Mouse (Mus musculus) Muller cell, postnatal 12 days (primary cell): ENCODE results near the gene Hist1h4b.

Experiments
- DNase-seq: peaks from one replicate; pipeline ENCODE4 v3.0.0-alpha.2; 2015; ENCODE audit errors: inconsistent ontology term

Hist1h4b gene

DNA sequence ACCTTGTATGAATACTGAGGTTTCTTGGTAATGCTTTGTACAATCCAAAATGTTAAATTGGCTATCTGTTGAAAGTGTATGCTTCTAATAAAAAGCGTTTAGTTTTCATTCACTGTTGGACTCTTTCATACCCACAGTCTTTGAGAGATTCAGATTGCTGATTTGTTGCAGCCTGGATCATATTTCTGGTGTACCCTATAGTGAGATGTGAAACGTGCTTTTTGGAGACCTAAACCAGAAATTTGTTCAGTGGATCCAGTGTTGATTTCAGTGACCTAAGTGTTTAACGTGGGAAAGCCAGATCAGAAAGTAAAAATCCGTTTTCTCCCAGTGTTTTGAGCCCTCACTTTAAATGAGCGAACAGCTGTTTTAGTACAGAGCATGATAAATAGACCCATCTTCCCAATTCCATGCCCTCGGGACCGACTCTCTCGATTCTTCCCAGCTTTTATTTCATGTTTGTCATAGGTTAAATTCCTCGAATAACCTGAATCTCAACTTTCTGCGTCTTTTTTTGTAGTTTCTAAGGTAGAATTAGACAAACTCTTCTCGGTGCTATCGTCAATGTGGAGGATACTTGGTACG lies 16.5 kb upstream of the Hist1h4b start:
- no peak for DNase-seq

DNA sequence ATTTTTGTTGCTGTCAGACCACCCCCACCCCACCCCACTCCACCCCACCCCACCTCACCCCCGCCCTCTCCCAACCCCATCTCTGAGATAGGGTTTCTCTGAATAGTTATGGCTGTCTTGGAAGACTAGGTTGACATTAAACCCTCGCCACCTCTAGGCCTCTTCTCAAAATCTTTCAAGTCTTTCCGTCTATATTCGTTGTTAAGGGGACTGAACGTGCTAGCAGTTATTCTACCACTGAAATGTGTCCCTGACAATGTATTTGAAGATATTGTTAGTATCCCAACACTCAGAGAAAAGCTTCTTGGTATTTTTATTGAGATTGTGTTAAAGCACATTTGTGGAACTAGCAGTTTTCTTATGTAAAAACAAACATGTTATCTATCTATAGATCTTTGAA lies 15.9 kb upstream of the Hist1h4b start:
- DNase-seq, result no peak

DNA sequence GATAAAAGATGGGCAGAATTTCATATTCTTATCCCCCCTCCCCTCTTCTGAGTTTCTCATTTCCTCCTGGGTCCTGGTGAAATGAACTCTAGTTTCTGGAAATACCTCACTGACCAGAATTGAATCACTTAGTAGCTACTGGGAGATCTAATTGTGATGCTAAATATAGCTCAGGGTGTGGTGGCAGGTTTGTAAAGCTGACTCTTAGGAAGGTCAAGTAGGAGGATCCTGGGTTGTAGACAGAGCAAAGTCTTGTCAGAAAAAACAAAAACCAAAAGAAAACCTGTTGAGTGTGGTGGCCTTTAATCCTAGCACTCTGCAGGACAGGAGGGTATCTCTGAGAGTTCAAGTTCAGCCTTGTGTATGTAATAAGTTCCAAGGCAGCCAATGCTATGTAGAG lies 14.8 kb upstream of the Hist1h4b start:
- DNase-seq, result no peak

DNA sequence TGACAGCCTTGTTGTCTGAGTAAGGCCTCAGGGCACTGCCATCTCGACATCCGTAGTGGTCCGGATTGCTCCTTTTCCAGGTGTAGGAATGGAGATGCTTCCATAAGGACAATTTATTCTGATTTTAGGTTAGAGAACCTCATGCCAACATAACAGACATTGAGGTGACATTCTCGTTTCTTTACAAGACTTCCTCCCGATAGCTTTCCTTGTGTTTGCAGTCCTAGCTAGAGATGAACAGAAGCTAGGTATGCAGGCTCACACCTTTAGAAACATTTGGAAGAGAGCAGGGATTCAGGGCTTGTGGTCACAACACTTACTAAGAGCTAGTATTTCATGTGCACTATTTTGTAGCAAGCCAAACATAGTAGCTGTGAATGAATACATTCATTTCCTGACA lies 13.6 kb upstream of the Hist1h4b start:
- DNase-seq, result no peak

DNA sequence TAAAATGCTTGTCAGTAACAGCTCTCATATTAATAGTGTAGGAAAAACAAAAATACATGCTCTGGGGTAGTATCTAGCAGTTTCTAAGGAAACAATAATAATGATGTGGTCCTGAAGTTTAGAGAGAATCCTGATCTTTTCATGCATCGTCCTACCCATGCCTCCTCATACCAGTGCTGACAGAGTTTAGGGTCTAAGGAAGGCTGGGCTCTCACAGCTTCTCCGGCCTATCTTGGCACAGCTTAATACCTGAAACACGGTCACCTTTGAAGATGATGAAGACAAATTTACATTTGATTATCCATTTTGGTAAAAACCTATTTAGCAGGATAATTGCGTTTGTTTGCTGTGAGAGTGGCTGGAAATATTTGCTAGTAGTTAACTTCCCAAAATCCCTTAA lies 12.8 kb upstream of the Hist1h4b start:
- no peak for DNase-seq

DNA sequence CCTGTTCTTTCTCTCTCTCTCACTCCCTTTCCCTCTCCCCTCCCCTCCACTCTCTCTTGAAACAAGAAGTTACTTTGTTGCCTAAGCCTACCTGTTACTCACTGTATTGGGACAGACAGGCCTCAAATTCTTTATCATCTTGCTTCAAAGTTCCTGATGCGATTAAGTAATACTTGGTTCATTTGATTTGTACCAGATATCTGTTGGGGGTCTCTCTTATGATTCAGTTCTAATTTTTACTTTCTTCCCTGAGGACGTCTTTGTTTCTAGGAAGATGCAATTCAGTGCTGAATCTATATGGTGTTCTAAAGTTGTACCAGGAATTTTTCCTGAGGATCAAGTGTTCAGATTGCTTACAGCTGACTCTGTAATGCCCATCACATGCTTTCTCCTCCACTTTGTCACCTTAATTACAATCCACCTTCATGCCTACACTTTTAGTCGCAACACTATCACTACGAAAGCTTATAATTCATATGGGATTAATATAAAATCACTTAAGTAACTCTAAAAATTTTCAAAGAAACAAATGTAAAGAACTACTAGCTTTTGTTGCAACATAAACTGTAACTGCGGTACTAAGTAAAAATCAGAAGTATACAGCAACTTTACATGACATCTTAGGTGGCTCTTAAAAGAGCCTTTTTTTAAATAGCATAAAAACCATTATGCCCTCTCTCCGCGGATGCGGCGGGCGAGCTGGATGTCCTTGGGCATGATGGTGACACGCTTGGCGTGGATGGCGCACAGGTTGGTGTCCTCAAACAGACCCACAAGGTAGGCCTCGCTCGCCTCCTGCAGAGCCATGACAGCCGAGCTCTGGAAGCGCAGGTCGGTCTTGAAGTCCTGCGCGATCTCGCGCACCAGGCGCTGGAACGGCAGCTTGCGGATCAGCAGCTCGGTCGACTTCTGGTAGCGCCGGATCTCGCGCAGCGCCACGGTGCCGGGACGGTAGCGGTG lies 12.1 kb upstream of the Hist1h4b start:
- DNase-seq, result peak; percentile 17

DNA sequence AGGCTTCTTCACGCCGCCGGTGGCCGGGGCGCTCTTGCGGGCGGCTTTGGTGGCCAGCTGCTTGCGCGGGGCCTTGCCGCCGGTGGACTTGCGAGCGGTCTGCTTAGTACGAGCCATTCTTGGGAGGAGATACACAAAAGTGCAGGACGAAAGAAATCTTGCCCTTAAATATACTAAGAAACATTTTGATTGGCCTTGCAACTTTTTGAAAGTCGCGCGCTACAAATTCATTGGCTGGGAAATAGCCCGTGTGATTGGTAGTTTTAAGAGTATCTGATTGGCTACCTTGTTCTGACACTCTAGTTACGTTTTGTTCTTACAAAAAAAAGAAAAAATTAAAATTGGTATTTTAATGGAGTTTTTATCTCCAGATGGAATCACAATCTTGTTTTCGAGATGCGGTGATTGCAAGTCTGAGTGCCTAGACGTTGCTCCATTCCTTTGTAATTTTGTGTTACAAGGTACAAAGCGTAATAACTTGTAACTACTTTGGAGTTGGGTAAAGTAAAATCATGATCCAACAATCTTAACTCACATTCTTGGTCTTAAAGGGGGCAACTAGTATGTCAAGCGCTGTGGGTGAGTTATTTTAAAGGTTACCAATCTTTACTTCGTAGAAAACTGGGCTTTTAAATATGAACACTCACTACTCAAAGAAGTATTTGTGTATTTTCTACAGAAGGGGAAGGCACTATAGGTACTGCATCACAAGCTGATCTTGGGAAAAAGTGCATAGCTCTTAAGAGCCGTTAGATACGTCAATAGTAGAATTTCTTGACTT lies 11.2 kb upstream of the Hist1h4b start, which contains the start of gene Hist1h3c:
Hist1h3c (minus strand) TSS at position 222 of the 781 bp plus-strand sequence.
- DNase-seq, result peak; percentile 91

DNA sequence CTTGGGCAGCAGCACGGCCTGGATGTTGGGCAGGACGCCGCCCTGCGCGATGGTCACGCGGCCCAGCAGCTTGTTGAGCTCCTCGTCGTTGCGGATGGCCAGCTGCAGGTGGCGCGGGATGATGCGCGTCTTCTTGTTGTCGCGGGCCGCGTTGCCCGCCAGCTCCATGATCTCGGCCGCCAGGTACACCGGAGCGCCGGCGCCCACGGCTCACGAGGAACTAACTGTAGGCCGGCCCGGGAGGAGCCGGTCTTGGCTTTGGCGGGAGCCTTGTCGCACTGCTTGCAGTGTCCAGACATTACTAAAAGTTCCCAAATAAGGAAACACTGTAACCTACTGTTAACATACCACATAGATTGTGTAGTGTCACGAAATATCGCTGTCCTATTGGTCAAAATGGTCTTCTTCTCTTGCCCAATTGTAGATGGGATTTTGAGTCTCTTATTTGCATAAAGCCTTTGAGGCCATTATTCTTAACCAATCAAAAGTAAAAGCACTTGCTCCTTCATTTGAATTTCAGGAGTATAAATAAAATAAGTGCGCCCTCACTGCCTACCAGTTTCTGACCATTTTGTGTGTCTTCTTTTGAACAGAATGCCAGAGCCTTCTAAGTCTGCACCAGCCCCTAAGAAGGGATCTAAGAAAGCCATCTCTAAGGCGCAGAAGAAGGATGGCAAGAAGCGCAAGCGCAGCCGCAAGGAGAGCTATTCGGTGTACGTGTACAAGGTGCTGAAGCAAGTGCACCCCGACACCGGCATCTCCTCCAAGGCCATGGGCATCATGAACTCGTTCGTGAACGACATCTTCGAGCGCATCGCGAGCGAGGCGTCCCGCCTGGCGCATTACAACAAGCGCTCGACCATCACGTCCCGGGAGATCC lies 10.4 kb upstream of the Hist1h4b start, which contains the start of gene Hist1h2bb:
Hist1h2bb (plus strand) TSS at position 534 of the 880 bp plus-strand sequence.
- DNase-seq, result peak; percentile 94

DNA sequence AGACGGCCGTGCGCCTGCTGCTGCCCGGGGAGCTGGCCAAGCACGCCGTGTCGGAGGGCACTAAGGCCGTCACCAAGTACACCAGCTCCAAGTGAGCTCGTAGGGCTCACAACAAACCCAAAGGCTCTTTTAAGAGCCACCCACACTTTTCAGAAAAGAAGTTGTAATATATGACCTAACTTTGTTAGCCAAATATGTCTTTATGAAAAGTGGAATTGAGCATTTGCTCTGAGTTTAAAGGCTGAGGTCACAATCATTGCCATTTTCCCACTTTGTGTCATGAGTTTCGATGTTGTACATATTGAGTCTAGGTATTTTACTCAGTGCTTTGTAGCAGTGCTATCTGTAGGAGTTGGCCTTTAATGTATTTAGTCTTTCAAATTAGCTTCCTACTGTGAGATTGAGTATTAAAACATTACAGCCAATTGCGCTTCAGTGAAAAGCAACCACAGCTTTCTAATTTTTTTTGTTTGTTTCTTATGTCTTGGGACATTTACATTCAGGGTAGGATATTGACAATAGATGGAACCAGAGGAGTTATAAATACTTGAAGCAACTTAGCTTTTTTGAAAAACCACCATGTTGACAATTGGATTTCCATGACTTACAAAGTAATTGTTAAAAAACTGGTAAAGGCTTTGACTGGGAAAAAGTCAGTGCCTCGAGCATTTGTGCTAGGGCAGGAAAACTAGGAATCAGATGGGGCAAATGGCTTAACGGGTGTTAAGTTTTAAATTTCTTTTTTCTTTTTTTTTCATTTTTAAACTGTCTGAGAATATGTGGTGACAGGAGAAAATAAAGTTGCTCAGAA lies 9.5 kb upstream of the Hist1h4b start:
- DNase-seq, result peak; percentile 55

DNA sequence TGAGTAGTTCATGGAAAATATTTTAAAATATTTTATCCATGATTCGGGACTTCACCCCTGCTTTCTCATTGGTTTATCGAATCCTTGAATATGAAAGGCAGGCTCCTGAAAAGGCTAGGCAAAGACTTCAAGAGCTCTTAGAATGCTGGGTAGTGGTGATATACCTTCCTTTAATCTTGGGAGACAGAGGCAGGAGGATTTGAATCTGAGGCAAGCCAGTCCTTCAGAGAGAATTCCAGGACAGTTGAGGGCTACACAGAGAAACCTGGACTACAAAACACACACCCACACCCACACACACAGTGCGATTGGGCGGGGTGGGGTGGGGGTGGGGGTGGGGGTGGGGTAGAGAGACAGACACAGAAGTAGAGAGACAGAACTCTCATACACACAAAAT lies 8.9 kb upstream of the Hist1h4b start:
- no peak for DNase-seq

DNA sequence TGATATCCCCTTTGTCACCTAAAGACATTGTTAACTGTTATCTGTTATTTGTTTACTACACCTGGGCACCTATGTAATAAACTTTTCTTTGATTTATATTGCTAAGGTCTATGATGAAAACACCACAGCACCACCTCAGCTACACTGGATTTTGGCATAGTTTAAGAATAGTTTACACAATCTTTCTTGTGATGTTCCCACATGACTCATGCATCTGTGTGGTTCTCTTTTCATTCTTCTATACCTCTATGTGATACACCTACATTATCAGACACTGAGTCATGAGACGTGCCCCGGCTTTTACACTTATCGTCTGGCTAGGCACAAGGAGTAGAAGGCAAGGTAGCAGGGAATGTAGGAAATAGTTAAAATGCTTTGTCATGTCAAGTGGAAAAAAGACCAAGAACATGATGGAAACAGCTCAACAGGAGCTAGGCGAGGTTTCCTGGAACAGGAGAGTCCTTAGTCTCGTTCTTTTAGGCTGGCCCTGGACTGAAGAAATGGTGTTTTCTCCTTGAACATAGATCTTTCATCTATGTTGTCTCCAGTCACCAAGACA lies 7.2 kb upstream of the Hist1h4b start:
- DNase-seq, result peak; percentile 47

DNA sequence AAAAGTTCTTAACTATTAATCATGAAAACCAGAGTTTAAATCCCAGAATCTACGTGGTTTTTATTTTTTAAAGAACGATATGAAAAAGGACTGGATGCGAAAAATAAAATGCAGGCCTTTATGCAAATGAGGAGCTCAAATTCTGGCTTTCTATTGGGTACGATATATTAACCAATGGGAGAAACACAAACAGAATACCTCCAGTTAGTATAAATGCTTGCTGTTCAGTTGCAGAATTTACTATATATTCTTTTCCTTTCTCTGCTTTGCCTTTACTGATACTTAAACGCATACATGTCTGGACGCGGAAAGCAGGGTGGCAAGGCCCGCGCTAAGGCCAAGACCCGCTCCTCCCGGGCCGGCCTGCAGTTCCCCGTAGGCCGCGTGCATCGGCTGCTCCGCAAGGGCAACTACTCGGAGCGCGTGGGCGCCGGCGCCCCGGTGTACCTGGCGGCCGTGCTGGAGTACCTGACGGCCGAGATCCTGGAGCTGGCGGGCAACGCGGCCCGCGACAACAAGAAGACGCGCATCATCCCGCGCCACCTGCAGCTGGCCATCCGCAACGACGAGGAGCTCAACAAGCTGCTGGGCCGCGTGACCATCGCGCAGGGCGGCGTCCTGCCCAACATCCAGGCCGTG lies 5.9 kb upstream of the Hist1h4b start, which contains the start of gene Hist1h2ab:
Hist1h2ab (plus strand) TSS at position 288 of the 639 bp plus-strand sequence.
- DNase-seq, result peak; percentile 90

DNA sequence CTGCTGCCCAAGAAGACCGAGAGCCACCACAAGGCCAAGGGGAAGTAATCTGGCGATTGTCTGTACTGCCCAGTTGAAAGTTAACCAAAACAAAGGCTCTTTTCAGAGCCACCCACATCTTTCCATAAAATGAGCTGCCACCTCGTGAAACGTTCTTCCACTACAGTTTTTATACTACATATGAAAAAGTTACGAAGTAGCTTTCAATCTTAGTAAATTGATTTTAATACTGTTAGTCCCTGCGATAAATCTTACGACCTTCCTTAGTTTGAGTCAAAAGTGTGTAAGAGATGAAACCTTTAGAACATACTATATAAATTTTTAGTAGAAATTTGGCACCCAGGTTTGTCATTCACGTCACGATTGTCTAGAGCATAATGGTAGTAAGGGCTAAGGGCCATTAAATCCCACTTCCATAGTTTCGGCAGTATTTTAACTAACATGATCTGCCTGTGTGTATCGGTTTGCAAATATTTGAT lies 5.3 kb upstream of the Hist1h4b start:
- peak; percentile 46 for DNase-seq

DNA sequence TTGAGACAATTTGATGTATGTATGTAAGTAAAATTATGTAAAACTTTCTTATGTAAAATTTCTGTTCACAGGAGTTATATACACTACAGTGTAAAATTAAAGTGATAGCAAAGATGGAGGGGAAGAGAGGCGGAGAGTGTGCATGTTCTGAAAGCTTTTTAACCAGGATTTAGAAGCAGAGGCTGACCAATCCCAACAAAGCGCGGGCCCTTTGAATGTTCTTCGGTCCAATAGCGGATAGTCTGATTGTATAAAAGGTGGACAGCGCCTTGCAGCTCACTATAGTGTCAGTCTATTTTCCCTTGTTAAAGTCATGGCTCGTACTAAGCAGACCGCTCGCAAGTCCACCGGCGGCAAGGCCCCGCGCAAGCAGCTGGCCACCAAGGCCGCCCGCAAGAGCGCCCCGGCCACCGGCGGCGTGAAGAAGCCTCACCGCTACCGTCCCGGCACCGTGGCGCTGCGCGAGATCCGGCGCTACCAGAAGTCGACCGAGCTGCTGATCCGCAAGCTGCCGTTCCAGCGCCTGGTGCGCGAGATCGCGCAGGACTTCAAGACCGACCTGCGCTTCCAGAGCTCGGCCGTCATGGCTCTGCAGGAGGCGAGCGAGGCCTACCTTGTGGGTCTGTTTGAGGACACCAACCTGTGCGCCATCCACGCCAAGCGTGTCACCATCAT lies 4.6 kb upstream of the Hist1h4b start, which contains the start of gene Hist1h3b:
Hist1h3b (plus strand) TSS at position 201 of the 675 bp plus-strand sequence.
- DNase-seq, result peak; percentile 93

DNA sequence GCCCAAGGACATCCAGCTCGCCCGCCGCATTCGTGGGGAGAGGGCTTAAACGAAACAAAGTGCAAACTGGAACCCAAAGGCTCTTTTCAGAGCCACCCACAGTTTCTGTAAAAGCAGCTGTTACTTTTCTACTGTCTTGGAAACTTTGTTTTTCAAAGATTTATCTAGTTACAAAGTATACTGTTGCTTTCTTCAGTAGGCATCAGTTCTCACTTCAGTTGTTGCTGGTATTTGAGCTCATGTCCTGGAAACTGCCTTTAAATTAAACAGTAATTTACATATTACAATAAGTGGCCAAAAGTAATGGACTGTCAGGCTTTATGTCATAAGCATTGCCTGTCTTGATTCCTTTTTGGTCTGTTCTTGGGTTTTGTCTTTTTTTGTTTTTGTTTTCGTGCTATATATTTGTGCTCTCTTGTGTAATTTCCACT lies 4.1 kb upstream of the Hist1h4b start:
- DNase-seq, result no peak

DNA sequence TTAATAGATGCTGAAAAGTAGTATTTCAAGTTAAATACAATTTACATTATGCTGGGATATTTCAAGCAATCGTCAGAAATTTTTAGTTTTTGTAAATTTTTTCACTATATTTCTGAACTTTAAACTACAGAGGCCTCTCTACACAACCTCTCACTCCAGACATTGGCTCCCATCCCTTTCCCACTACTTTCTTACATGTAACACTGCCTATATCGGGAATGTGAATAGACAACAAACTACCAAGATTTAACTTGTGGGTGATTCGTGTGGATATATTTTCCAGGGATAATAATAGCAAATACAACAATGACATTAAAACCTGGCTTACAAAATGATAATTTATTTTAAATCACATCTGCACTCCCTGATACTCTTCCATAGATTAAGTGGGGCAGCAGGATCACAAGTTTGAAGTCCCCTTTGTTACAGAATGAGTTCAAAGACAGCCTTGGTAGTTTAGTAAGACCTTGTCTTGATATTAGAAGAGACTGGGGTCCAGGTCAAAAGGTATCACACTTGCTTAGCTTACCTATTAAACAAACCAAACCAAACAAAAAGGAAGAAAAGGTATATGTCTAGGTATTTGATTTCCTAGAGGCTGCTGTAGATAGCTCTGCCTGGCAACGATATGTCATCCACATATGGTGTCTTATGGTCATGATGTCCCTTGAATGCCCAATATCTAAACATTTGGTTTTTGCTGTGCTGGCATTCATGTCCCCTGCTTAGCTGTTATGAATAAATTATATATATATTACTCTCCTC lies 3.3 kb upstream of the Hist1h4b start:
- DNase-seq, result no peak

DNA sequence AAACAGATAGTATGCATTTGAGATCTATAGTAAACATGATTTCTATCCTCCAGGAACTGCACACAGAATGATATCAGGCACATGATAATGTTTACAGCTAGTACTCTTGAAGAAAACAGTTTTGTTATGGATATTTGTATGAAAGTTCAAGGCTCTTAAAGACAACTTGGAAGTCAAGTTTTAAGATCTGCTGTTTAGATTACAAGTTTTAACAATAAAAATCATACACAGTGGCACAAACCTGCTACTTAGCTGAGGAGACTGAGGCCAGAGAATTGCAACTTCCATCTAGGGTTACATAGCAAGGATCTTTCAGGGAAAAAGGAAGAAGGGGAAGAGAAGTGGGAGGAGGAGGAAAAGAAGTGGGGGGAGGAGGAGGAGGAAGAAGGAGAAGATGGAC lies 1.8 kb upstream of the Hist1h4b start:
- no peak for DNase-seq
